Mouse (Mus musculus) large intestine, adult 2 months (tissue): ENCODE data around the gene Hps5. TPM values are rescaled to one million over a fixed set of nuclear protein-coding genes. Genes with fewer than 3 reads are reported as not detected.

Experiments used
- polyA plus RNA-seq: library from polyadenylated mRNA; depleted of rRNA; stranded (reverse); fragments of >200 nt; gene quantifications from 2 replicates; pipeline ENCODE4 v1.2.3, GENCODE M21; 2012; rRNA removed

Gene Hps5
- polyA plus RNA-seq, 1 experiment = 27.6 TPM

Other genes with a start within 250 kb of the Hps5 start
- 8.1 and 9.0 TPM in 2 replicates for gene Sergef, start 156.3 kb downstream of the Hps5 start, polyA plus RNA-seq
- gene Tph1, start 123.5 kb downstream of the Hps5 start, polyA plus RNA-seq = 1.6 and 2.9 TPM in 2 replicates
- gene Saal1, start 85.4 kb downstream of the Hps5 start, polyA plus RNA-seq = 5.1 and 6.0 TPM in 2 replicates
- 1.7 and 4.0 TPM in 2 replicates for gene Saa3, start 80.4 kb downstream of the Hps5 start, polyA plus RNA-seq
- 0.05 TPM in 1 of 2 replicates, not detected in the other for gene Saa4, start 63.5 kb downstream of the Hps5 start, polyA plus RNA-seq
- 4.3 and 434 TPM in 2 replicates for gene Saa1, start 53.1 kb downstream of the Hps5 start, polyA plus RNA-seq
- gene Saa2, start 44.3 kb downstream of the Hps5 start, polyA plus RNA-seq = 0.34 and 13.7 TPM in 2 replicates
- gene Gtf2h1, start within 50 bp of the Hps5 start, polyA plus RNA-seq = 6.9 and 10.2 TPM in 2 replicates
- gene Ldha, start 45.4 kb upstream of the Hps5 start, polyA plus RNA-seq = 1,305 and 1,564 TPM in 2 replicates
- gene Ldhc, start 65.1 kb upstream of the Hps5 start, polyA plus RNA-seq = not detected in 2 replicates
- 68.3 and 71.2 TPM in 2 replicates for gene Tsg101, start 123.9 kb upstream of the Hps5 start, polyA plus RNA-seq
- 2.5 and 4.3 TPM in 2 replicates for gene Uevld, start 162.5 kb upstream of the Hps5 start, polyA plus RNA-seq
- not detected in 2 replicates for gene Gm9999, start 187.5 kb upstream of the Hps5 start, polyA plus RNA-seq
- gene Spty2d1, start 212.3 kb upstream of the Hps5 start, polyA plus RNA-seq = 3.8 and 6.2 TPM in 2 replicates